Mouse (Mus musculus) urinary bladder, postnatal 25 days (tissue): ENCODE results near the gene Acss2.

Experiments used
- DNase-seq: peaks from one replicate; pipeline ENCODE4 v3.0.0; 2022; ENCODE audit warnings: low spot score

The Acss2 gene

DNA sequence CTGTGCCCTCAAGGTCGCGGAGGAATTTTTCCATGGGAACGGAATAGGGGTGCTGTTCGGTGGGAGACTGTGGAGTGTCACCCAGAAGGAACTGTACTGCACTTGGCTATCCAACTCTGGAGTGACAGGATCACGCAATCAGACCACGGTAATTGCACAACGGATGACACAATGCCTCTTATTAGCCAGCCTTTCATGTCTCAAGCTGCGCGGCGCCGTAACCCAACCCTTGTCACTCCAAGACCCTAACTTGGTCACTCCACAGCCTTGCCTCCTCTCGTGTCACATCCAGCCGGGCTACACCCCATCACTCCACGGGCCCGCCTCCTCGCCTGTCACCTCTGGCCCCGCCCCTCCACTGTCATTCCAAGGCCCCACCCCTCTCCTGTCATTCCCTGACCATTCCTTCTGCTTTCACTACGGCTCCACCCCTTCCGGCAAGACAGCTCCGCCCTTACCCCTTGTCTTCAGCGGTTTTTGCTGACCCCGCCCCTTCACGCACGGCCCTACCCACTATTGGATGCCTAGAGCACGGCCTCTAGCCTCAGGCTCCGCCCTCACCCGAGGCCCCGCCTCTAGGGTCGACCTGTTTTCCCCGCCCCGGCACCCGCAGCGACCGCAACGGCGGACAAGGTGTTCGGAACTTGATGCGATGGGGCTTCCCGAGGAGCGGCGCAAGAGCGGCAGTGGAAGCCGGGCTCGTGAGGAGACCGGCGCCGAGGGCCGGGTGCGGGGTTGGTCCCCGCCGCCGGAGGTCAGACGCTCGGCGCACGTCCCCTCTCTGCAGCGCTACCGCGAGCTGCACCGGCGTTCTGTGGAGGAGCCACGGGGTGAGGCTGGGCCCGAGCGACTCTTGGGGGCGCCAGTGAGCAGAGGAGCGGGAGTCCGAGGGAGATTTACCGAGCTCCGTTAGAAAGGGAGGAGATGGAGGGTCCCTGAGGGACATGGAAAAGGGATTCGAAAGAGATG, at the start of gene Acss2, which contains the start of gene Ggt7:
TSS of gene Acss2 (plus strand) at position 494 of the 969 bp plus-strand sequence.
TSS of gene Ggt7 (minus strand) at position 783 of the 969 bp plus-strand sequence.
- DNase-seq: peak; percentile 97

DNA sequence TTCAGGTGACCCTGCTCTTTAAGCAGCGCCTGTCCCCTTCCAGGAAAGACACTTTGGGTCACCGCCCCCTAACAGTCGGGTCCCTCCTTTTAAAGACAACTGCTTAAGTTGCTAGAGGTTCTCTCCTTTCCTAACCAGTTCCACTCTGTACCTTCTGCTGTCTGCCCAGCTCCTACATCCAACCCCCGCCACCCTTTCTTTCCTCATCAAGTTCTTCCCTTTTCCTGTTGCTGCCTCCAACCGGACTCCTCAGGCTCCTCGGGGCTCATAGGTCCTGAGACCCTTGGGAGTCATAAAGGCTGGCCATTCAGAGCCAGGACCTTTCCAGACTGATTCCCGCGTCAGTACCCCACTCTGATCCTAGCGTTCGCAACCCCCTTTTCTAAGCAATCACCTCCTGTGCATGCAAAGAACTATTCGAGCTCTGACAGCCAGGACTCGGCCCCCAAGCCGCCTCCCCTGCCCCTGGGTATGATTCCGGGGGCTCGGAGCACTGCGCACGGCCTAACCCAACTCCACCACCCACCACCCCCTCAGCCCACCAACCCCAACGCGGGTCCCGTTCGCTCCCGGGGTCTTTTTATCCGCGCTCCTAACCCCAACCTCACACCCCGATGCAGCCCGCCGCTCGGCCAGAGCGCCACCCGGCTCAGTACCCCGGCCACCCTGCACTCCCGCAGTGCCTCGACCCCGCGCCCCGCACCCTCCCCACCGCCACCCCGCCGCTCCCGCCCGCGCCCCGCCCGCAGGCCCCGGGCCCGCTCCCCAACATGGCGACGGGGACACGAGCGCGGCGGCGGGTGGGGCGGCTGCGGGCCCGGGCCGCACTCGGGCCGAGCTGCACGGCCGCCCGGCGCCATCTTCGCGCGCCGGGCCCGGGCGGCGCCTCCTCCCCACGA, 44.8 kb upstream of the Acss2 start:
- DNase-seq: peak; percentile 29

DNA sequence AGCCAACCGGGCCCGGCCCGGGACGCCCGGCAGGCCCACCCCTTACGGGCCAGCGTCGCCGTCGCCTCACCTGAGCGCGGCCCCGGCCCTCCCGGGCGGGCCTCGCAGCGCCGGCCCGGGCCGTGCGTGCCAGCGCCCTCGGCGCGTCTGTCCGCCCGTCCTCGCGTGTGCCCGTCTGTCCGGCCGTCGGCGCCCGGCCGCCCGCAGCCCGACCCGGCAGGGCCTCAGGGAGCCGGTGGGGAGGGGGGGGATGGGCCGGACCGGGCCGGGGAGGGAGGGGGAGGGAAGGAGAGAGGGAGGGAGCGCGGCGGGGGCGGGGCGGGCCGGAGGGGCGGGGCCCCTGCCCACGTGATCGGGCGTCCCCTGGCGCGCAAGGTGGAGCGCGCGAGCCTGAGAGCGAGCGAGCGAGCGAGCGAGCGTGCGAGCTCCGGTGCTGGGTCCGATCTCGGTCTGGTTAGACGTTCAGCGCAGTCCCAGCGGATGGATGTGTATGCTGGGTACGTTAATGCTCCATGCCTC, 44.1 kb upstream of the Acss2 start, which contains the start of gene Ncoa6:
TSS of gene Ncoa6 (minus strand) at position 325 of the 519 bp plus-strand sequence.
- peak; percentile 61 for DNase-seq

DNA sequence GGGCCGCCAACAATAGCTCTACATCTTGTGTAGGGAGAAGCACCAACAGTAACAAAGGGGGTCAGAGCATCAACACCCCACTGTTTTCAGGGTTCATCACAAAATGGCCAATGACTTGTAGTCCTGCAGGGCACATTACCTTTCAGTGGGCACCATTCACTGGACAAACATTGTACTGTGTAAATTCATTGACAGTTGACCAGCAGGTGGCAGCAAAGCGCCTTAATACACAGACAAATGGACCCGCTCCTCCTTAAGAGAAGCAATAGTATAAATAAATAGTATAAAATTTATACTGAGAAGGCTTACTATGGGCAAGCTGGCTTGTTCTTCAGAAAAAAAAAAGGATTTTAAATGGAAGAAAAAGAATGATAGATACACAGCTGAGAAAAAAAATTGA, 35.7 kb upstream of the Acss2 start:
- peak; percentile 52 for DNase-seq

DNA sequence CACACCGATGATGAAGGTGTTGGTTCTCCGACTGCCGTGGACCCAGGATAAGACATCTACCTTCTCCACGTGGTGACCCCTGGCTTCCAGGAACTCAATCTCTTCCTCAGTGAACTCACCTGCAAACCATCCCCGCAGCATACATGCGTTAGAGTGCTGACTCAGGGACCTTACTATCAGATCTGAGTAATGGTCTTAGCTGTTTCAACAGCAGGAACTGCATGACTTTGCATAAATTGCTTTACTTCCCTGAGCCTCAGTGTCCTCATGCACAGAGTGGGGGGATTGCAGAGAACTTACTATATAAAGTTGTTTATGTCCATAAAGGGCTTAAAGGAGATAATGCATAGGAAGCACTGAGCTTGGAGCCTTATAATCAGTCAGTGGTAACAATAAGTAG, 26.8 kb upstream of the Acss2 start:
- no peak for DNase-seq

DNA sequence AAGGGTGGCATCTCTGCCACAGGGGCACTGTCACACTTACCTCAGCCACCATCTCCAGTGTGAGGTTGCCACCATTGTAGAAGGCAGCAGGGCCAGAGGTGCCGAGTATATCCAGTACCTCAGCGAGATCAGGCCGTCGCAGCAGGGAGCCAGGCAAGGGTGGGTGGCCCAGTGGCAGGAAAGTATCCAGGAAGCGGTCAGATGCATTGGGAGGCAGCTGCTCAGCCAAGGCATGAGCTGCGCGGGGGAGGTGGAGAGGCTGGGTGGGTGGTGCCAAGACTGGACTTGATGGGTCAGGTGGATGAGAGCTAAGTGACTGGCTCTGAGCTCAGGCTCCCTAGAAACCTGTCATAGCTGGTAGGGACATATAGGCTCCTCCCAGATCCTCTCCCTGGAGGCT, 15.2 kb upstream of the Acss2 start:
- no peak for DNase-seq

DNA sequence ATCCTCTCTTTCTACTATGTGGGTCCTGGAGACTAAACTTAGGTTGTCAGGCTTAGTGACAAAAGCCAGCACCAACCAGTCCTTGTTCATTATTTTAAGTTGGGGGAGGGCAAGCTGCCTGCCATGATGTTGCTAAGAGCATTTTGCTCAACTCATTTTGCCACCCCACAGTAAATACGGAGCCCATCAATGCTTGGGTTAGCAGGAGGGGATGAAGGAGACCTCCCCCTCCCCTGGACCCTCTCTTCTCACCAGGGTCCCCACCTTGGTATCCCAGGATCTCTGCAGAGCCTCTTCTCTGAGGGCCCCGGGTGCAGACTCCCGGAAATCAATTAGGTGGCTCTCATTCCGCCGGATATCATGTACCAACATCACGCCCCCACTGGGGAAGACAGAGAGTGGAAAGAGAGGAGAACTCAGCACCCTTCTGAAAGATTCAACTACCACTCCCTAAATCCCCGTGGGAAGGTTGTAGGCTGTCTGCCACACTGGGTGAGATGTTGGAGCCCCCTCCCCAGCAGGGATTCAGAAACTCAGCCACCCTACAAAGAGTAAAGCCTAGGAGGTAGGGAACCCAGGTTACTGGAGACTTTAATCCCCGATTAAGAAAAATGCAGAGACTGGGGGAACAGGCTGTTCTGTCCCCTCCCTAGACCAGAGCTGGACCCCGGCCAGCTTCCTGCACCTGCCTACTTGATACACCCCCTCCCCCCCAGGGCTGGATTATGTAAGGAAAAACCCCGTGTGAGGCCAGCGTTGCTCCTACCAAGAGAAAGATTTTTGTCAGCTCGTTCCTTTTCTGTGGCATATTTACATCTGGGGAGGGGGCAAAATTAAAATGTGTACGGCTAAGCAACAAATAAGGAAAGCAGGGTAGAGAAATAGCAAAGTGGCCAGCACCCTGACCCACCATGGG, 13.1 kb upstream of the Acss2 start:
- no peak for DNase-seq

DNA sequence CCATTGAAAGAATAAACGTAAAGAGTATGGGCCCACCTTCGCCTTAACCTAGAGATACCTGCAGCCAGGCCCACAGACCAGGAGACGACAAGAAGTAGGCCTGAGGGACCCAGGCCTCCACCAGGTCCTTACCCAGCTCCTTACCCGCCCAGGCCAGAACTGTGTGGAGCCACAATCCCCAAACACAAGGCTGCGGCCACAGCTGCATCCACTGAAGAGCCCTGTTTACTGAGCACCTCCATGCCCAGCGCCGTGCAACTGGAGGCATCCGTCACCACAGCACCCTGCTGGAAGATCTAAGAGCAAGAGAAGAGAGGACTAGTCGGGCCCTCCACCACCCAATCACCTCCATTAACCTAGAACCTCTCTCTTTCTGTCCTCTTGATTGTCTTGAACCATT, 11.9 kb upstream of the Acss2 start:
- no peak for DNase-seq

DNA sequence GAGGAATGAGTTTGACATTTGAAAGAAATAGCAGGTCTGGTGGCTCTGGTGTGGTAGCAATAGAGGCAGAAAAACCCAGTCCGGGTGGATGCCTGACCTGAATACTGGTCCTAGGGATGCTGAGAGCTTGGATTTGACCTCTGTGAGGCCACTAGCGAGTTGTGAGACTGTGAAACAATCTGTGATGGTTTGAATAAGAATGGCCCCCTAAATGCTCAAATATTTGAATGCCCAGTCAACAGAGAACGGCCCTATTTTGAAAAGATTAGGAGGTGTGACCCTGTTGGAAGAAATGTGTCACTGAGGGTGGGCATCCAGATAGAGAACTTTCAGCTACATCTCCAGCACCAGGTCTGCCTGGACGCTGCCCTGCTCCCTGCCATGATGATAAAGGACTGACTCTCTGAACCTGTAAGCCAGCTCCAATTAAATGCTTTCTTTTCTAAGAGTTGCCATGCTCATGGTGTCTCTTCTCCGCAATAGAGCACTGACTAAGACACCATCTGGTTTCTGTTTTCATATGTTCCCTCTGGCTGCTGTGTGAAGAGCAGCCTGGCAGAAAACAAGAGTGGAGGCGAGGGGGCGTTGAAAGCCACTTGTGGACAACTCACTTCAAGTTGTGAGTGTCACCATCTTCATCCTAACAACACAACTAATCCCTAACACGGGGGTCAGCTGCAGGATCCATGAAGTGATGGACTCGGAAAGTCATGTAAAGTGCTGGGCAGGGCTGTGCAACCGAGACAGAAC, 9.9 kb upstream of the Acss2 start:
- DNase-seq: no peak

DNA sequence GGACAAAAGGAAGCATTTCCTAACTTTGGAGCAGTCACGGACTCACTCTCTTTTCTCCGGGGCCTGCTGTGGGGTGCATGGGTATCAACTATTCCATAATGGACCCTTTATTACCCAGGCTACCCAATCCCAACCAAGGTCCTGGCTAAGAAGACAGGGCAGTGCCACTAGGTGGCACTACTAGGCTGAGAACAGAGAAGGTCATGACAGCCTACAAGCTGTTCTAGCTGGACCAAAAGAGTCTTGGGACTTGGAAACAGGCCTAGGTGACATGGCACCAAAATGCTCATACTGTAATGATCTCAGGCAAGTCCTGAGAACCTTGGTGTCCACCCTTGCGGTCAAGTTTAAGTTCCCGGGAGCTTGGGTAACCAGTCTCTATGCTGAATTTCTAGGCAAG, 5.3 kb upstream of the Acss2 start:
- peak; percentile 38 for DNase-seq

DNA sequence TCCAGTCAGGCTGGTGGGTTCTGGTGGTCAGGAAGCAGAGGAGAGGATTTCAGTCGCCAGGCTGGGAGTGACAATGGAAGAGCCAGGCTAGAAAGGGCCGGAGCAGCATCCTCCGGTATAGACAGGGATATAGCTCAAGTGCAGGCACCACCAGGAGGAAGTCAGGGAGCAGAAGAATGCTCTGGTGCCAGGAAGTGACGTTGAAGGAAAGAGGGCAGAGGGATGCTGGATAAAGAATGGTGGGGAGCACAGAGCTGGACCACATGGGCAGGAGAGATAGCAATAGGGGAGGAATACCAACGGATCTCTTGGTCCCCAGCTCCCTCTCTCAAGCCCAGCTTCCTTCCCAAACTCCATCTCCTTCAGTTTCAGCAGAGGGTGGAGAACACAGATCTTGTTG, 4.2 kb upstream of the Acss2 start:
- DNase-seq: no peak

DNA sequence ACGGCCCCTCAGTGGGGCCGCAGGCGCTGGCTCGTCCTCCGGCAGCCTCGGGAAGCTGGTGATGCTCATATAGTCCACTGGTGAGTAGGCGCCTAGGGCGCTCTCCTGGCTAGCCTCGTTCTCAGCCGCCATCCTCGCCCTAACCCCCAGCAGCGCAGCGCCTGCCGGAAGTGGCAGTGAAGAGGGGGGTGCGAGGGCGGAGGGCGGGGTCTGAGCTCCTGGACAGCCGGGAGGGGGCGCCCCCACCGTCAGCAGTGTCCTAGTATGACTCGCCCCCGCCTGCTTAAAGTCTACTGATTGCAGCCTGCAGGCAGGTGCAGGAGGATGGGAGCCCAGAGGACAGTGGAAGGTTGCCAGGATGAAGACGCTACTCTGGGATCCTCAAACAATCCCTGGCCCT, 3.1 kb upstream of the Acss2 start:
- peak; percentile 52 for DNase-seq

DNA sequence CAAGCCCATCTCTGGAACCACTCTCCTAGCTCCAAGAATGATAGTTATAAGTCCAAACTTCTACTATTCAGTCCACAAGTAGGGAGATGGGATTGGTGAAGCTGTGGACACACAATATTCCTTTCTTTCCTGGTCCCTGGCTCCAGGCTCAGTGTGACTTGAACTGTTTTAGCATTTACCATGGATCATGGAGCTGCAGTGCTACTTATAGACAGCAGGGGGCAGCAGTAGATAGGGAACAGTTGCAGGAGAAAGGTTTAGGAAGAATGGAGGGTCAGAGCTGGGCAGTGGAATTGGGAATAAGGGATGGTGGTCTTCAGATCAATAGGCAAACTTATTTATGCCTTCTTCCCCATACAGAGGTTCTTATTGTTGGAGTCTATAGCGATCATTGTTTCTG, 1.8 kb upstream of the Acss2 start:
- peak; percentile 67 for DNase-seq

DNA sequence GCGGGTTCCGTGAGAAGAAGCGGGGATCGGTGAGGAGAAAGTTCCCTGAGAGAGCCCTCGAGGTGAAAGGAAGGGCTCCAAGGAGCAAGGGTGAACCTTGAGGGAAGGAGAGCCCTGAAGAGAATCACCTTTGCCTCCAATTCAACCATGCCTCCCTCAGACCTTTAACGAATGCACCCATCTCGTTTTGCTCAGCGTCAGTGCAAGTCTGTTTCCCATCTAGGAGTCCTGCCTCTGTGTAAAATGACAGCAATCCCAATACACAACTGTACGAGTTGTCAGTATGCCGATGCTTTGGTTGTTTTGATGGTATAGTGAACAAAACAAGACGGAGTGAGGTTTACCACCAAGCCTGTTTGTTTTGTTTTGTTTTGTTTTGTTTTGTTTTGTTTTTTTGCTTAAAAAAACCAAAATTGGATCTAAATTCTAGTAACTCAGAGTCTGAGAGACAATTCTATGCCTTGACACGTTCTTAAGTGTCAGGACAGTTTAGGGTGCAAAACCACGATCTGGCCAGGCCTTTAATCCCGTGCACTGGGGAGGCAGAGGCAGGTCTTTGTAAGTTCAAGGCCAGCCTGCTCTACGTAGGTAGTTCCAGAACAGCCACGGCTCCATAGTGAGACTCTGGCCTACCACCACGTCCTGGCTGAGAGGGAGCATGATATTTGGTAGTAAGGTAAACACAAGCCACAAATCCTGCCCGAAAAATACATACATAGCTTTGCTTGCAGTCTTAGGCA, 953 bp downstream of the Acss2 start:
- DNase-seq: no peak

DNA sequence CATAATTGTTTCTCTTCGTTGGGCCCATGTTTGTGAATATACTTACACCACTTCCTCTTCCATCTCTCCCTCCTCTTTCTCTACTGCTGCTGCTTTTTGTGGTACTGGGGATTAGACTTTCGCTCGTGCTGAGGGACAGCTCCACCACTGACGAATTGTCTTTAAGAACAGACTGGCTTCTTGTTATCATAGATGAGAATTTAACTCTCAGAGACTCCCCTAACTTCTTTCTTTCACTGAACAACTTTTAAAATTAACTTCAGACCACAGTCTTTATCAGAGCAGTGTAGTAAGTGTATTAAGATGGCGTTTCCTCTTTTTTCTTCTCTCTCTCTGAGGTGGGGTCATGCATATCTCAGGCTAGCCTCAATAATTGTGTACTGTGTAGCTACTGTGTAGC, 6.0 kb downstream of the Acss2 start:
- DNase-seq: no peak

DNA sequence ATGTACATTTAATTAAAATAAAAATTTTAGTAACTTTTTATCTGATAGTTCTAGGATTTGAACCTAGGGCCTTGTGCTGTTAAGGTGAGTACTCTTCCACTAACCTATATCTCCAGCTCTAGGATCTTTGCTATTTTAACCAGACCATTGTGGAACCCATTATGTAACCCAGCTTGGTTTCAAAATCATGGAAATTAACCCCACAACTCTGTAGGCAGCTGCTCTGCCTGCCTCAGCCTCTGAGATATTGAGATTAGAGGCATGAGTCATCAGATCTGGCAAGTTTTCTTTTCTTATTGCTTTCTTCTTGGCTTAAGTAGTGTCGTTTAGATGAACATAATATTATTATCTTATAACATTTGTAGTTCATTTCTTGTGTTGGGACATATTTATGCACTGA, 6.6 kb downstream of the Acss2 start:
- no peak for DNase-seq

DNA sequence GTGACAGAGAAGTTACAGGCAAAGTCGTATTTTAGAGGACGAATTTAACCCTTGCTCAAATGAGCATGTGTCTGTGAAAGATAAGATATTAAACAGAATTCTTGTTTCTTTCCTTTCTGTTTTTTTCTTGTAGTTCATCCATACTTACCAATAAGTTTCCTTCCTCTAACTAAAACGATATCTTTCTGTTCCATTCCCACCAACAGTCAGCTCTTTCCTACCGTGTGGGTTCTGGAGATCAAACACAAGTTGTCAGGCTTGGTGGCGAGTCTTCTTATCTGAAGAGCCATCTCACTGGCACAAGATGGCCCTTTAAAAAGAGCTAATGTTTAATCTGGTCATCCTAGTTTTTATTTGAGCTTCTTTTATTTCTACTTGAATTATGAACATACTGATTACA, 9.6 kb downstream of the Acss2 start:
- DNase-seq: no peak

DNA sequence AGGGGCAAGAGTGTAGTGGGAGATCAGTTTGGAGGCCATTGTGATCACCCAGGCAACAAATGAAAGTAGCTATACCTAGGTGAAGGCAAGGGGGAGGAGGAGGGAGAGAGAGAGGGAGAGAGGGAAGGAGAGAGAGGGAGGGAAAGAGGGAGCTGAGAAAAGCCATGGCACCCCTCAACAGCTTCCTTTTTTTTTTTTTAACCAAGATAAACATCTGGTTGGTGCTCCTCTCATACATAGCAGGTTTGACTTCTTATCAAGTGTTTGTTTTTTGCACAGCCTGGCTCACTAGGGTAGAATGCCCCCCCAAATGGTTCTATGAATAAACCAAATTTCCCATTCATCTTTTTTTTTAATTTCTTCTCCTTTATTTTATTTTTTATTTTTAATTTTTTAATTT, 18.5 kb downstream of the Acss2 start:
- no peak for DNase-seq

DNA sequence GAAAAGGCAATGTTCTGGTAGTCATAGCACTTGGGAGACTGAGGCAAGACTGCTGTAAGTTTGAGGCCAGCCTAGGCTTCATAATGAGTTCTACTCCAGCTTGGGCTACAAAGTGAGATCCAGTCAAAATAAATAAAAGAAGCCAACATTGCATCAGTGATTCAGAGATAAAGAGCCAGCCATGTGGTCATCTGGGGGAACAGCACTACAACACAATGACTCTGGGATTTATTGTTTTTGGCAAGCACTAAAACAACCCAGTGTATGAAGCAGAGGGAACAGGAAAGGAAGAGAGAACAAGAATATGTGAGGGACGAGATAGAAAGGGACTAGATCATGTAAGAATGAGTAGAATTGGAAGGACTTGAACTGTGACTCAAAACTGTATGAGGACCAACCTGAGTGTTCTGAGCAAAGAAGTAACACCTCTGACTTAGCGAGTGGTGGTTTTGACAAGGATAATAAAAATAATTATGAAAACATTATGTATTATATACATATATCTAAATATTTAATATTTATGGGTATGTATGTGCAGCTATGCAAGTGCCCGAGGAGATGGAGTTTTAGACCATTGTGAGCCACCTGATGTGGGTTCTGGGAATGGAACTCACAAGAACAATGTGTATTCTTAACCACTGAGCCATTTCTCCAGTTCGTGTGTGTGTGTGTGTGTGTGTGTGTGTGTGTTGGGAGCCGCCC, 20.2 kb downstream of the Acss2 start:
- no peak for DNase-seq
